ENCODE assay signal across 1 mouse cellular context in genomic region chr6:83597988-83598387, GRCm38 (mm10).
TF ChIP-seq lines count a peak whose summit lies in the region.

No protein-coding gene starts in this region.

TF ChIP-seq in CH12.LX, 34 proteins besides CTCF, POLR2A, EP300 and RAD21 (continued from another document):
- TF ChIP-seq GABPA (IDR thresholded peaks at IDR 0.05; ENCODE audit: insufficient replicate concordance, low read depth, low read length) (no peak), JUN (IDR thresholded peaks at IDR 0.05; ENCODE audit: insufficient read depth, low read depth, low read length) (peak; percentile 51), ZMIZ1 (IDR thresholded peaks at IDR 0.05; ENCODE audit: low read depth, low read length) (peak; percentile 47; the same call in 1 of the 2 replicates), ZC3H11A (IDR thresholded peaks at IDR 0.05; ENCODE audit: low read depth, low read length) (no peak), NELFE (IDR thresholded peaks at IDR 0.05; ENCODE audit: low read depth, low read length) (no peak), MAZ (IDR thresholded peaks at IDR 0.05; ENCODE audit: low read depth, low read length) (0 out of 2 replicates have a peak, but pooled peaks have one; percentile 9)
